Mouse (Mus musculus): ENCODE data around the gene Kif5c. TPM values are rescaled to one million over a fixed set of nuclear protein-coding genes. Genes with fewer than 3 reads are reported as not detected.
A peak's percentile ranks its signal among the peaks of the same experiment; 100 is the strongest.

Kif5c gene
- polyA plus RNA-seq, 1 experiment = 0.65 TPM

GRCm38 (mm10) chr2:49744251-49745093 lies 125.4 kb downstream of the Kif5c start:
- Histone ChIP-seq H3K36me3 (ENCODE audit: control insufficient read depth, insufficient read depth, low read length) (no peaks in the 10 kb centered on the region), H3K27ac (ENCODE audit: insufficient read depth, low read depth, low read length) (0 out of 2 replicates have a peak overlapping the region, but pooled peaks have one; percentile 32), H3K4me1 (ENCODE audit: control insufficient read depth, insufficient read depth, insufficient read length, low read length) (peaks cover 4% of the 10 kb centered on the region), H3K4me3 (ENCODE audit: low read depth, low read length) (peak overlapping the region; percentile 8; the same call in 1 of the 2 replicates), H3K27me3 (ENCODE audit: control insufficient read depth, insufficient read depth, low read length) (no peaks in the 10 kb centered on the region)
- TF ChIP-seq POLR2A (IDR thresholded peaks at IDR 0.05; ENCODE audit: low read depth, low read length) (no peak), CTCF (IDR thresholded peaks at IDR 0.05; ENCODE audit: extremely low read depth, insufficient read length, insufficient replicate concordance, low read depth, low read length) (no peak)
- WGBS = 37% methylated on average over 11 of the region's 11 CpGs

- Histone ChIP-seq H3K4me1 (ENCODE audit: control insufficient read depth, insufficient read depth, insufficient read length, low read length) (peaks cover 4% of the 10 kb centered on the region), H3K27ac (ENCODE audit: insufficient read depth, low read depth, low read length) (no peak overlapping the region), H3K4me3 (ENCODE audit: low read depth, low read length) (no peak overlapping the region), H3K27me3 (ENCODE audit: control insufficient read depth, insufficient read depth, low read length) (no peaks in the 10 kb centered on the region), H3K36me3 (ENCODE audit: control insufficient read depth, insufficient read depth, low read length) (no peaks in the 10 kb centered on the region)
- 67% methylated on average over 14 of the region's 14 CpGs for WGBS
- TF ChIP-seq CTCF (IDR thresholded peaks at IDR 0.05; ENCODE audit: extremely low read depth, insufficient read length, insufficient replicate concordance, low read depth, low read length) (no peak), POLR2A (IDR thresholded peaks at IDR 0.05; ENCODE audit: low read depth, low read length) (no peak)
Observed at GRCm38 (mm10) chr2:49745094-49745781, 126.1 kb downstream of the Kif5c start.

- Histone ChIP-seq H3K27me3 (ENCODE audit: control insufficient read depth, insufficient read depth, low read length) (no peaks in the 10 kb centered on the region), H3K4me3 (ENCODE audit: low read depth, low read length) (no peak overlapping the region), H3K4me1 (ENCODE audit: control insufficient read depth, insufficient read depth, insufficient read length, low read length) (peaks cover 4% of the 10 kb centered on the region), H3K27ac (ENCODE audit: insufficient read depth, low read depth, low read length) (no peak overlapping the region), H3K36me3 (ENCODE audit: control insufficient read depth, insufficient read depth, low read length) (no peaks in the 10 kb centered on the region)
- no peak for TF ChIP-seq POLR2A (IDR thresholded peaks at IDR 0.05; ENCODE audit: low read depth, low read length)
- no peak for TF ChIP-seq CTCF (IDR thresholded peaks at IDR 0.05; ENCODE audit: extremely low read depth, insufficient read length, insufficient replicate concordance, low read depth, low read length)
- WGBS = 72% methylated on average over 7 of the region's 7 CpGs
Observed at GRCm38 (mm10) chr2:49746947-49747346, 127.8 kb downstream of the Kif5c start.

- Histone ChIP-seq H3K27ac (ENCODE audit: insufficient read depth, low read depth, low read length) (no peak overlapping the region), H3K27me3 (ENCODE audit: control insufficient read depth, insufficient read depth, low read length) (no peaks in the 10 kb centered on the region), H3K36me3 (ENCODE audit: control insufficient read depth, insufficient read depth, low read length) (no peaks in the 10 kb centered on the region), H3K4me1 (ENCODE audit: control insufficient read depth, insufficient read depth, insufficient read length, low read length) (peaks cover 2% of the 10 kb centered on the region; the same call in 1 of the 2 replicates), H3K4me3 (ENCODE audit: low read depth, low read length) (no peak overlapping the region)
- WGBS = 91% methylated on average over 2 of the region's 2 CpGs
- no peak for TF ChIP-seq POLR2A (IDR thresholded peaks at IDR 0.05; ENCODE audit: low read depth, low read length)
- TF ChIP-seq CTCF (IDR thresholded peaks at IDR 0.05; ENCODE audit: extremely low read depth, insufficient read length, insufficient replicate concordance, low read depth, low read length) = no peak
Observed at GRCm38 (mm10) chr2:49747670-49748069, 128.6 kb downstream of the Kif5c start.

GRCm38 (mm10) chr2:49748628-49749342 lies 129.7 kb downstream of the Kif5c start:
- Histone ChIP-seq H3K27ac (ENCODE audit: insufficient read depth, low read depth, low read length) (no peak overlapping the region), H3K27me3 (ENCODE audit: control insufficient read depth, insufficient read depth, low read length) (no peaks in the 10 kb centered on the region), H3K4me1 (ENCODE audit: control insufficient read depth, insufficient read depth, insufficient read length, low read length) (peaks cover 2% of the 10 kb centered on the region; the same call in 1 of the 2 replicates), H3K36me3 (ENCODE audit: control insufficient read depth, insufficient read depth, low read length) (no peaks in the 10 kb centered on the region), H3K4me3 (ENCODE audit: low read depth, low read length) (no peak overlapping the region)
- TF ChIP-seq POLR2A (IDR thresholded peaks at IDR 0.05; ENCODE audit: low read depth, low read length) (no peak), CTCF (IDR thresholded peaks at IDR 0.05; ENCODE audit: extremely low read depth, insufficient read length, insufficient replicate concordance, low read depth, low read length) (peak; percentile 54; the same call in 1 of the 2 replicates)
- WGBS = 79% methylated on average over 14 of the region's 14 CpGs

- Histone ChIP-seq H3K4me3 (ENCODE audit: low read depth, low read length) (no peak overlapping the region), H3K4me1 (ENCODE audit: control insufficient read depth, insufficient read depth, insufficient read length, low read length) (no peaks in the 10 kb centered on the region), H3K27ac (ENCODE audit: insufficient read depth, low read depth, low read length) (no peak overlapping the region), H3K36me3 (ENCODE audit: control insufficient read depth, insufficient read depth, low read length) (no peaks in the 10 kb centered on the region), H3K27me3 (ENCODE audit: control insufficient read depth, insufficient read depth, low read length) (no peaks in the 10 kb centered on the region)
- WGBS = 37% methylated on average over 11 of the region's 11 CpGs
- TF ChIP-seq POLR2A (IDR thresholded peaks at IDR 0.05; ENCODE audit: low read depth, low read length) (no peak), CTCF (IDR thresholded peaks at IDR 0.05; ENCODE audit: extremely low read depth, insufficient read length, insufficient replicate concordance, low read depth, low read length) (no peak)
Observed at GRCm38 (mm10) chr2:49749730-49750576, 130.9 kb downstream of the Kif5c start.
